Mouse (Mus musculus) embryo, embryonic 11.5 days (tissue): ENCODE results near the gene Slc6a14.

ENCODE experiments used
- DNase-seq: peaks from one replicate; pipeline ENCODE4 v3.0.0-alpha.2; 2012; ENCODE audit warnings: low read depth, low spot score

Slc6a14 gene

DNA sequence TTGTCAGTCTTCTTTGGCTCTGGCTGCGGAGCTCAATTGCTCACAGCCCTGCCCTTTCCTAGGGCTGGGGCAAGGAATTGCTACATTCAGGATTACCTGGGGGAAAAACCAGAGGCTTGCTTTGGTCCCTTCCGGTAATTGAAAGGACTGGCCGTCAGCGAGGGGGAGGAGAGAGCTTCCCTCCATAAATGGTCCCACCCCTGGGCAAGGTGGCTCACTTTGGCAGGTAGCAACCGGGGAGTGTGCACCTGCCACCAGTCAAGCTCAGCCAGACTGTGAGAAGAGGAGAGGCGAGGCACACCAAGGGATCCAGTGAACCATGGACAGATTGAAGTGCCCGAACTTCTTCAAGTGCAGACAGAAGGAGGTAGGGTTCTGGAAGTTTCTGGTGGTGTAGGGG is at the start of gene Slc6a14:
Gene Slc6a14 (plus strand): TSS at position 68 of the 400 bp plus-strand sequence.
- no peak for DNase-seq

DNA sequence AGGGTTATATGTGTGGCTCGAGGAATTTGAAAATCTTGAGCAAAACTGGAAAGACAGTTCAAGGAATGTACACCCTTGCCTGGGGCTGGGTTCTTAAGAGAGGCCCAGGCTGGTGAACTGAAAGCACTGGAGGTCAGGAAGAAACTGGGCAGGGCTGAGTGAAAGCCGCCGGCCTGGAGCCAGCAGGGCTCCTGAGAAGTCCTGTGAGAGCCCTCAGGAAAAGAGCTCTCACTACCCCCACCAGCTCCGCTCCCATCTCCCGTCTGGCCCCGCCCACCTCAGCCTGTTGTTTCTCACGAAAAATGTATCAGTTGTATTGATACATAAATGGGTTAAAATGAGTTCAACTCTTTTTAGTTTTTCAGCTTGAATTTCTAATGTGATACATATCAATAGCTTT is 43.8 kb upstream of the Slc6a14 start:
- no peak for DNase-seq

DNA sequence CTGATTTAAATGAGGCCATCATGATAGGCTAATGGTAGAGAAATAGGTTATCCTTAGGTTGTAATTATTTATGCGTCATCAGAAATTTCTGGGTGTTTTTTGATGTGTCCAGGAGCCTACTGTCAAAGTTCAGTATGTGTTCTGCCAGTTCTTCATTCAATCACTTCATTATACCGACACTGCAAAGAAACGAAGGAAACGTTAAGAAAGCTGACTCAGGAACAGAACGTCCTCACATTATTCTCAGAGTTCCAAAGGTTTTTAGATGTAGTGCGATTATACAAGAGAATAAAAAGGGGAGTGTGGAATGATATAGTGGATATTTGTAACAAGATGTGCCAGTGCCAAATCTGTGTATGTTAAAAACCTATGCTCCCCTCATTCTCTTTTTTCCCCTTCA is 19.5 kb upstream of the Slc6a14 start:
- DNase-seq, result no peak

DNA sequence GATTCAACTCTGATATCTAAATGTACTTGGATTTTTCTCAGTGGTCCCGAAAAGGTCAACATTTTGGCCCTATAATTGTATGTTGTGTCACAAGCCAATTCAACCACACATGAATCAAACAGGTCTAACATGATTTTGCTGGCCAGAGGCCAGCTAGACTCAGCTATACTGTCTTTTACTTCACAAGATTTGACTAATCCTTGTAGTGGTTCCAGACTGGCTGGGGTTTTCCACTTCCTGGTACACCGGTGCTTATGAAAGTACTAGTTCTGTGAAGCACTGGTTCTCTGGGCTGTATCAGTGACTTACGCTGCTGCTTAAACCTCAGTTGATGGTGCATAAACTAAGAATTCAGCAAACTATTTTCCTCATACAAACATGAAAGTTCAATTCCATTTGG is 19.0 kb upstream of the Slc6a14 start:
- DNase-seq, result no peak

DNA sequence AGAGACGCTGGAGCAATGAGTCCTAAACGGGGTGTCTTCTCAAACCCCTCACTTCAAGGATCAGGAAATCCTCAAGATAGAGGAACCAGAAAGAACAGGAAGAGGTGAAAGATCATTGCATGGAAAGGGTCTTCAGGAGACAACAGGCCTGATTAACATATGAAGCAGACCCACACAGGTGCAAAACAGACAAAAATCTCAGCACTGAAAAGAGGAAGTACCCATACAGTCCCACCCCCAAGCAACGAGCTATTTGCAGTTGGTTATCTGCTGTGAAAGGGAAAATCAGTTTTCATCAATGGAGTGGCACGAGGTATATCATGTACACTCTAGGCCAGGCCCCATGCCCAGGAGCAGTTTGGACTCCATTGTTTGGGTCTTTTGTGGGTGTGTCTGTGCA is 13.1 kb upstream of the Slc6a14 start:
- no peak for DNase-seq

DNA sequence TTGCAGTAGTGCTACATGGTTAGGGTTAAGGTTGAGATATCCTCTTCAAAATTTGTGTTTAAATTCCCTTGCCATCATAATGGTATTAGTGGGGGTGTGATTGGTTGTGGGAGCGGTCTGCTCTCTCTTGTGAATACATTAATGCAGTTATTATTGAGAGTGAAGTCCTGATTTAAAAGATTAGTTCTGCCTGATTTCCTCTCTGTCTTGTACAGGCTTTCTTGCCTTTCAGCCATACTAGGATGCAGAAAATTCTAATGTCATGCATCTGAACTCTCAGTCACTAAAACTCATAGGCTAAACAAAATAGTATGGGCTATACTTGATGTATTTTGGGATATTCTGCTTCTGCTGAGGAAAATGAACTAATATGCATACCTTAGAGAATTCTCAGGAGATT is 10.2 kb upstream of the Slc6a14 start:
- no peak for DNase-seq

DNA sequence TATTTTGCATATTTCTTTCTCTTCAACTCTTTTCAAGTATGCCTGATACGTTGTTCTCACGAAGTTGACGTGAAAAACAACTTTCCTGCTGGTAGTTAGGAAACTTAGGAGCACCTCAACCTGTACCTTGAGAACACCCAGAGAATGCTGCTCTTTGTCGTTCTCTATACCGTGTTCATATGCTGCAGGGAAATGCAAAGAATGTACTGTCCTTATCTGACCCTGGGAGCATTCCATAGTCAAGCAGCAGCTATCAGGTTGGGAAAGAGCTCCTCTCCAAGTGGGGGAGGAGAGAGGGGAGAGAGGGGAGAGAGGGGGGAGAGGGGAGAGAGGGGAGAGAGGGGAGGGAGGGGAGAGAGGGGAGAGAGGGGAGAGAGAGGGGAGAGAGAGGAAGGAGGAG is 597 bp downstream of the Slc6a14 start:
- DNase-seq, result no peak

DNA sequence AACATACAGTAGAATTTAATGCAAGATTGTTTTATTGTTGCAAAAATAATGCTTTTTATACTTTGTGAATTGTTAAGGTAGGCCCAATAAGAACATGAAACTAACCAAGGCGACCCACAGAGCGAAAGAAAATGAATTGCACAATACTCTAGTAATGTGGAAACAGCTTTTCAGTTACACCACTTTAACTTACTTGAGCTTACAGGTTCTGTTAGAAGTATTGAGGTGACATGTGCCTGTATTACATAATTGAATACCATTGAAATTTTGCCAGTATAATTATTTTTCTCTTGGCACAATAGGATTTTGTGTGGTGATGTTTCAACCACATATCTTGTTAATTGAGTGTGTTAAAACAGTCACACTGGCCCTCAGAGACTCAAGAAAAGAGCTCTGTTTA is 2.2 kb downstream of the Slc6a14 start:
- DNase-seq, result no peak

DNA sequence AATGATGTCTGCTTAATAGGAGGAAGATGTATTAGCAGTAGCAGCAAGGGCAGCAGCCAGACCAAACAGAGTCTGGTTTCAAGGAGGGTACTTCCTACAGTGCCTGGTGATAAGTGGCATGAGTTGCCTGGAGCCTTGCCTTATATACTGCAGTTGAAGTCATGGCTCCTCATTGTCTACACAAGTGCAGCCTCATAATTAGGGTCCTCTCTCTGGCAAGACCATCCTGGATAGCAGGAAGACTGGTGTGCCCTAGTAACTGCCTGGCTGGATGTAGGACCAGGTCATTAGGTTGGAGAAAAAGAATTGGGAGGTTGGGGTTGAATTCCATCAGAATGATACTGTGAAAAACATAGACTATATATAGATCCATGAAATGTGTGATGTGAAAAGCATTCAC is 30.3 kb downstream of the Slc6a14 start, which contains the start of gene Gm28269:
Gene Gm28269 (minus strand): TSS at position 101 of the 400 bp plus-strand sequence.
- no peak for DNase-seq
